Mouse (Mus musculus) gastrocnemius, postnatal 10 days (tissue): Measurements from ENCODE around the gene Ehd1. TPM values are rescaled to one million over a fixed set of nuclear protein-coding genes. Genes with fewer than 3 reads are reported as not detected.

ENCODE experiments used
- microRNA-seq, 2 experiments: library from miRNA; unstranded; fragments of <30 nt; microRNA quantifications; one replicate each; pipeline ENCODE4 v1.2.0; 2021
- total RNA-seq, 2 experiments: library from RNA; stranded (reverse); gene quantifications; 2 replicates each; pipeline ENCODE4 v1.2.3; 2021

The Ehd1 gene
- total RNA-seq, 2 experiments from 2014 or later = 54.0 to 64.8 TPM

Small RNA genes lying within 50 kb of the gene (microRNA-seq; reads per million reads assigned to microRNA genes)
- gene Mir192 (8.8 to 16.9 reads per million in 2 experiments), gene Mir194-2 (6.7 to 9.5 reads per million in 2 experiments), gene Mir6989 (0 to 0.25 reads per million in 2 experiments)

Other genes starting within 250 kb of the Ehd1 start
- gene Syvn1, start 230.1 kb upstream of the Ehd1 start, total RNA-seq = 10 to 100 TPM; 18.4 to 22.1 TPM
- gene Mrpl49, start 218.9 kb upstream of the Ehd1 start, total RNA-seq = 10 to 100 TPM; 34.1 to 36.3 TPM
- 100 to 1,000 TPM; 669 to 708 TPM for gene Fau, start 218.9 kb upstream of the Ehd1 start, total RNA-seq
- gene Znhit2, start 215.5 kb upstream of the Ehd1 start, total RNA-seq = 10 to 100 TPM; 10.6 to 11.0 TPM
- 1 to 10 TPM; 4.7 to 5.8 TPM for gene Tm7sf2, start 208.4 kb upstream of the Ehd1 start, total RNA-seq
- gene Vps51, start 199.5 kb upstream of the Ehd1 start, total RNA-seq = 10 to 100 TPM; 23.1 to 29.4 TPM
- not detected for gene Tmem262, start 196.7 kb upstream of the Ehd1 start, total RNA-seq
- gene Gm28374, start 194.5 kb upstream of the Ehd1 start, total RNA-seq = not detected
- 10 to 100 TPM; 18.5 to 20.1 TPM for gene Zfpl1, start 191.8 kb upstream of the Ehd1 start, total RNA-seq
- 1 to 10 TPM; 3.5 to 4.1 TPM for gene Cdca5, start 191.7 kb upstream of the Ehd1 start, total RNA-seq
- under 1 TPM in 1 of 2 experiments, not detected in 1; 0.59 TPM for gene AC131692.1, start 182.3 kb upstream of the Ehd1 start, total RNA-seq
- under 1 TPM in 1 of 2 experiments, not detected in 1; 0.09 TPM for gene Naaladl1, start 170.9 kb upstream of the Ehd1 start, total RNA-seq
- gene Sac3d1, start 158.1 kb upstream of the Ehd1 start, total RNA-seq = 10 to 100 TPM; 12.4 to 13.9 TPM
- 10 to 100 TPM; 12.0 to 14.6 TPM for gene Snx15, start 148.4 kb upstream of the Ehd1 start, total RNA-seq
- gene Batf2, start 135.7 kb upstream of the Ehd1 start, total RNA-seq = under 1 TPM; 0.23 to 0.41 TPM
- 10 to 100 TPM; 56.4 to 65.4 TPM for gene Arl2, start 135.2 kb upstream of the Ehd1 start, total RNA-seq
- gene Majin, start 92.3 kb upstream of the Ehd1 start, total RNA-seq = not detected
- not detected for gene Gpha2, start 50.3 kb upstream of the Ehd1 start, total RNA-seq
- gene Ppp2r5b, start 40.9 kb upstream of the Ehd1 start, total RNA-seq = 10 to 100 TPM; 24.3 to 25.4 TPM
- 10 to 100 TPM; 13.2 to 15.0 TPM for gene Atg2a, start 35.1 kb upstream of the Ehd1 start, total RNA-seq
- 1 to 10 TPM; 4.2 to 4.5 TPM for gene Cdc42bpg, start 29.7 kb downstream of the Ehd1 start, total RNA-seq
- 10 to 100 TPM; 11.3 to 12.9 TPM for gene Men1, start 58.3 kb downstream of the Ehd1 start, total RNA-seq
- 10 to 100 TPM; 11.9 to 19.3 TPM for gene Map4k2, start 64.4 kb downstream of the Ehd1 start, total RNA-seq
- 100 to 1,000 TPM in 1 of 2 experiments, 10 to 100 TPM in 1; 88.6 to 123 TPM for gene Sf1, start 87.0 kb downstream of the Ehd1 start, total RNA-seq
- gene Pygm, start 107.7 kb downstream of the Ehd1 start, total RNA-seq = 1,000 to 10,000 TPM; 3,066 to 3,425 TPM
- 10 to 100 TPM; 30.5 to 31.4 TPM for gene Rasgrp2, start 122.6 kb downstream of the Ehd1 start, total RNA-seq
- gene Nrxn2, start 142.0 kb downstream of the Ehd1 start, total RNA-seq = 1 to 10 TPM; 3.1 to 3.3 TPM